In genomic region chr13:81370801-81371456, GRCm38 (mm10) we compare ENCODE assay signal across 23 mouse cellular contexts.
A peak's percentile ranks its signal among the peaks of the same experiment; 100 is the strongest.
DNase-seq lines count a peak whose midpoint lies in the region; ATAC-seq and TF ChIP-seq lines count a peak whose summit lies in the region.
"Had no signal": no experiment of that assay in that cellular context is flagged by ENCODE, and none has a peak within 500 bp of the region (broad histone marks: within the 10 kb centered on the region; RNA-seq: fewer than 3 reads in every experiment).

No protein-coding gene starts in this region.

- H3K4me1 ChIP-seq in bone marrow macrophage, adult 2 months (ENCODE audit: control insufficient read depth, insufficient read depth, low read length), result peaks cover 6% of the 10 kb centered on the region
- H3K4me1 ChIP-seq: embryonic facial prominence, embryonic 13.5 days; forebrain, embryonic 13.5 days; hindbrain, embryonic 12.5 days had no signal

- TF ChIP-seq CTCF in bone marrow macrophage, adult 2 months (IDR thresholded peaks at IDR 0.05; ENCODE audit: low read depth, low read length), result no peak

- peak overlapping the region; percentile 46 for H3K27ac ChIP-seq in bone marrow macrophage, adult 2 months (ENCODE audit: insufficient read depth, low read depth, low read length)
- H3K27ac ChIP-seq: embryonic facial prominence, embryonic 13.5 days; forebrain, embryonic 13.5 days; gastrocnemius, adult 2 months; heart, embryonic 13.5 days; hindbrain, embryonic 12.5 days had no signal

- peak; percentile 77 for ATAC-seq in megakaryocyte progenitor cell, adult 5-6 weeks (replicated peaks; ENCODE audit: poor library complexity)
- ATAC-seq: forebrain, embryonic 13.5 days; forebrain, postnatal 0 days; hindbrain, embryonic 16.5 days; inflammation-experienced regulatory T-cells, adult 6 months; intestine, postnatal 0 days had no signal

- peak; percentile 57 to 82 for DNase-seq in adrenal gland, adult (ENCODE audit: inconsistent age in 2 of 2, low spot score in 1 of 2)
- DNase-seq in adrenal gland, postnatal 10 days, result no peak
- peak; percentile 13 for DNase-seq in 416B (ENCODE audit: low read depth)
- DNase-seq in kidney, adult 9 months, result no peak
- DNase-seq in Muller cell, postnatal 12 days (ENCODE audit: inconsistent ontology term), result no peak
- DNase-seq: cerebellum, adult 11-12 months; cerebellum, adult 9-10 months; cerebellum, postnatal 25 days; forebrain, postnatal 0 days; gastrocnemius, adult 2 months; gastrocnemius, postnatal 25 days; heart, adult 11 months; heart, postnatal 4 days; kidney, adult 8-10 months had no signal

- no peak overlapping the region for H3K4me3 ChIP-seq in bone marrow macrophage, adult 2 months (ENCODE audit: insufficient read depth, low read length)
- H3K4me3 ChIP-seq: embryonic facial prominence, embryonic 13.5 days; forebrain, embryonic 13.5 days; gastrocnemius, adult 2 months; heart, embryonic 13.5 days; hindbrain, embryonic 12.5 days had no signal

- no peak for TF ChIP-seq POLR2A in bone marrow macrophage, adult 2 months (IDR thresholded peaks at IDR 0.05; ENCODE audit: borderline replicate concordance, low read depth, low read length)

Comparison
In these comparisons a context has a peak if more than half of its experiments do, and no peak if none do; other contexts are left out.
1. DNase-seq: peak in adrenal gland, adult (2 of 2) and 416B (single experiment); none in adrenal gland, postnatal 10 days (single experiment), kidney, adult 9 months (single experiment) and Muller cell, postnatal 12 days (single experiment).